25 mouse cellular contexts compared by ENCODE assay signal in the genomic region with DNA sequence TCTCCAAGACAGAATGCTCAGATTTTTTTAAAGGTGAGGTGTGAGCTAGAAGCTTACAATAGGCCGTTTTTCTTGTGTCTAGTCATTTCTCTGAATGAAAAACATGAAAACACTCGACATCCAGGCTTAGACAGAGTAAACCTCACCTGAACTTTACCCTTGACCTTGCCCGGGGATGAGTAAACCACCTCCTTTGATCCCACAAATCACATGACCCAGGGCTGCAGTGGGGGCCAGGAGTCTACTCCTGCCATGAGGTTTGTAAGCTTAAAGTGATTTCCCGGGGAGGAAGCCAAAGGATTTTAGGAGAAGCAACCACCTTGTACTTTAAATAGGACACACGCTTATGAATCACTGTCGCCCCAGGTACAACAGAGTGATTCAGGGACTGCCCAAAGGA. TPM values are rescaled to one million over a fixed set of nuclear protein-coding genes. Genes with fewer than 3 reads are reported as not detected.
DNase-seq lines count a peak whose midpoint lies in the region; ATAC-seq and TF ChIP-seq lines count a peak whose summit lies in the region.
"Had no signal": no experiment of that assay in that cellular context is flagged by ENCODE, and none has a peak within 500 bp of the region (broad histone marks: within the 10 kb centered on the region; RNA-seq: fewer than 3 reads in every experiment).

No protein-coding gene starts in this region.

- 62% methylated on average over 6 of the region's 6 CpGs for WGBS in liver, embryonic 11.5 days
- WGBS in small intestine, adult 2 months: 55% methylated on average over 6 of the region's 6 CpGs

- intact Hi-C loops in gastrocnemius, postnatal 36 days (cut with DNase I): no loop called here

- no peak overlapping the region for H3K9ac ChIP-seq in liver, embryonic 11.5 days (ENCODE audit: low read depth, low read length)
- H3K9ac ChIP-seq: embryonic facial prominence, embryonic 12.5 days; kidney, embryonic 15.5 days; lung, embryonic 14.5 days had no signal

- peak; percentile 58; the same call in 1 of the 2 replicates for ATAC-seq in liver, embryonic 11.5 days (replicated peaks; ENCODE audit: low FRiP score)
- ATAC-seq: forebrain, embryonic 14.5 days had no signal

- DNase-seq in adrenal gland, postnatal 10 days: peak; percentile 22
- DNase-seq in adrenal gland, adult 18-20 months (ENCODE audit: low spot score in 2 of 2): no peak
- DNase-seq in NIH3T3 (ENCODE audit: low read depth): peak; percentile 44
- DNase-seq in liver, embryonic 11.5 days (ENCODE audit: low spot score): no peak
- DNase-seq in urinary bladder, postnatal 36 days (ENCODE audit: low spot score in 2 of 2): no peak
- no peak for DNase-seq in gastrocnemius, postnatal 36 days
- DNase-seq: cerebellum, adult 9-11 months; gastrocnemius, postnatal 25 days; lung, embryonic 14.5 days; lung, postnatal 36 days; right cerebral cortex, postnatal 4 days had no signal

- H3K4me1 ChIP-seq in liver, embryonic 11.5 days (replicated peaks; ENCODE audit: control insufficient read depth, insufficient read depth, low read length): no peaks in the 10 kb centered on the region
- H3K4me1 ChIP-seq in small intestine, adult 2 months (ENCODE audit: control insufficient read depth, insufficient read depth, insufficient read length, low read length): peaks cover 8% of the 10 kb centered on the region; the same call in 1 of the 2 replicates
- H3K4me1 ChIP-seq: embryonic facial prominence, embryonic 12.5 days had no signal

- H3K9me3 ChIP-seq in liver, embryonic 11.5 days (ENCODE audit: control insufficient read depth, low read length): no peaks in the 10 kb centered on the region
- H3K9me3 ChIP-seq: embryonic facial prominence, embryonic 12.5 days; kidney, embryonic 15.5 days had no signal

- no peaks in the 10 kb centered on the region for H3K27me3 ChIP-seq in liver, embryonic 11.5 days (replicated peaks; ENCODE audit: control insufficient read depth, insufficient read depth, low read length)
- no peaks in the 10 kb centered on the region for H3K27me3 ChIP-seq in small intestine, adult 2 months (ENCODE audit: control insufficient read depth, insufficient read depth, low read length)
- H3K27me3 ChIP-seq: embryonic facial prominence, embryonic 12.5 days had no signal

- H3K4me3 ChIP-seq in liver, embryonic 11.5 days (ENCODE audit: low read depth, low read length): no peak overlapping the region
- no peak overlapping the region for H3K4me3 ChIP-seq in small intestine, adult 2 months (ENCODE audit: low read depth, low read length)
- H3K4me3 ChIP-seq: embryonic facial prominence, embryonic 12.5 days; kidney, embryonic 15.5 days had no signal

- H3K36me3 ChIP-seq in liver, embryonic 11.5 days (ENCODE audit: control insufficient read depth, insufficient read depth, low read length): no peaks in the 10 kb centered on the region
- no peaks in the 10 kb centered on the region for H3K36me3 ChIP-seq in small intestine, adult 2 months (ENCODE audit: control insufficient read depth, insufficient read depth, low read length)
- H3K36me3 ChIP-seq: embryonic facial prominence, embryonic 12.5 days; kidney, embryonic 15.5 days had no signal

- no peak overlapping the region for H3K27ac ChIP-seq in liver, embryonic 11.5 days (ENCODE audit: low read depth, low read length)
- H3K27ac ChIP-seq in small intestine, adult 2 months (ENCODE audit: insufficient read depth, low read depth, low read length): peak overlapping the region; percentile 18; the same call in 1 of the 2 replicates
- H3K27ac ChIP-seq: embryonic facial prominence, embryonic 12.5 days; kidney, embryonic 15.5 days; stomach, postnatal 0 days had no signal

- no peak for TF ChIP-seq POLR2A in small intestine, adult 2 months (IDR thresholded peaks at IDR 0.05; ENCODE audit: low read depth, low read length)

- H3K4me2 ChIP-seq in liver, embryonic 11.5 days: no peak overlapping the region
- H3K4me2 ChIP-seq: embryonic facial prominence, embryonic 12.5 days; kidney, embryonic 15.5 days; lung, embryonic 14.5 days had no signal

- TF ChIP-seq CTCF in small intestine, adult 2 months (IDR thresholded peaks at IDR 0.05; ENCODE audit: extremely low read depth, insufficient read length, insufficient replicate concordance, low read depth, low read length): no peak

RNA-seq across cellular contexts. Expression of a gene that starts 23.0 kb away (rescaled TPM):
- total RNA-seq in adrenal gland, postnatal 10 days (2021): not detected
- not detected for total RNA-seq in adrenal gland, adult 18-20 months (2021)
- polyA plus RNA-seq in liver, embryonic 11.5 days (2014; fragmentation: Nextera tagmentation; extraction: Ambion mirVana): not detected in 2 replicates
- polyA plus RNA-seq in small intestine, adult 2 months (2012; rRNA removed): not detected in 2 replicates
- total RNA-seq in gastrocnemius, postnatal 36 days (2021): not detected
- total RNA-seq: gastrocnemius, postnatal 25 days; hematopoietic stem cell, adult 5-6 weeks; layer of hippocampus, postnatal 10 days; megakaryocyte-erythroid progenitor cell, adult 5-6 weeks; midbrain, postnatal 0 days had no signal
- polyA plus RNA-seq: cortical plate, adult 2 months; embryonic facial prominence, embryonic 12.5 days; forebrain, embryonic 14.5 days; heart, embryonic 16.5 days; kidney, embryonic 15.5 days; large intestine, adult 2 months; limb, embryonic 11.5 days; lung, embryonic 14.5 days; midbrain, postnatal 0 days; stomach, postnatal 0 days; thymus, postnatal 0 days had no signal

Comparison
In these comparisons a context has a peak if more than half of its experiments do, and no peak if none do; other contexts are left out.
1. DNase-seq: peak in adrenal gland, postnatal 10 days (single experiment) and NIH3T3 (single experiment); none in adrenal gland, adult 18-20 months (0 of 2), liver, embryonic 11.5 days (single experiment), urinary bladder, postnatal 36 days (0 of 2) and gastrocnemius, postnatal 36 days (0 of 2).